Mouse (Mus musculus) small intestine, adult 2 months (tissue): ENCODE data around the gene Rad51b.

Source experiments
- CTCF ChIP-seq: fragments of 200-500 bp; IDR thresholded peaks from 2 replicates; pipeline ENCODE4 v1.5.1; 2012; ENCODE audit warnings: low read depth, mild to moderate bottlenecking, control low read depth, inconsistent platforms, low read length, moderate library complexity, mixed read lengths; ENCODE audit not compliant: insufficient replicate concordance, insufficient read length; ENCODE audit errors: extremely low read depth
- POLR2A ChIP-seq: fragments of 200-500 bp; IDR thresholded peaks from 2 replicates; pipeline ENCODE4 v1.6.1; 2012; ENCODE audit warnings: low read depth, mild to moderate bottlenecking, control low read depth, inconsistent platforms, low read length, moderate library complexity

- TF ChIP-seq CTCF = no peak
- TF ChIP-seq POLR2A = no peak
Observed at GRCm38 (mm10) chr12:79368818-79369217, 71.7 kb downstream of the Rad51b start.
